Mouse (Mus musculus) embryonic facial prominence, embryonic 10.5 days (tissue): ENCODE results near the gene Gm10277. TPM values are rescaled to one million over a fixed set of nuclear protein-coding genes. Genes with fewer than 3 reads are reported as not detected.
"Not testable (repeated sequence)": the region's sequence is repeated elsewhere in the genome, so short reads cannot be mapped to it uniquely, and the experiment has no call there.

Experiments used
- DNase-seq: peaks from one replicate; pipeline ENCODE4 v3.0.0-alpha.2; 2017; ENCODE audit warnings: low spot score
- H3K27ac ChIP-seq: fragments of 300-500 bp; sonication (generic); replicated peaks from 2 replicates; pipeline ENCODE4 v1.5.1; 2016; ENCODE audit warnings: mild to moderate bottlenecking
- H3K27me3 ChIP-seq: fragments of 300-500 bp; sonication (generic); replicated peaks from 2 replicates; pipeline ENCODE4 v1.6.1; 2016; ENCODE audit warnings: low read depth, mild to moderate bottlenecking; ENCODE audit not compliant: poor library complexity, severe bottlenecking
- H3K36me3 ChIP-seq: fragments of 300-500 bp; sonication (generic); replicated peaks from 2 replicates; pipeline ENCODE4 v1.6.1; 2016; ENCODE audit warnings: mild to moderate bottlenecking, moderate library complexity
- H3K4me1 ChIP-seq: fragments of 300-500 bp; sonication (generic); 2 replicates; pipeline ENCODE4 v1.6.1; 2016
- H3K4me3 ChIP-seq: fragments of 300-500 bp; sonication (generic); 2 replicates; pipeline ENCODE4 v1.5.1; 2016; ENCODE audit warnings: mild to moderate bottlenecking, moderate library complexity
- H3K9me3 ChIP-seq: fragments of 300-500 bp; sonication (generic); 2 replicates; pipeline ENCODE4 v1.6.1; 2016; ENCODE audit warnings: mild to moderate bottlenecking
- WGBS: fragments of 180-500 bp; shearing (Covaris S2); methylation state at CpG from one replicate; pipeline ENCODE4 v1.1.7; 2016; 5-methylcytosine and 5-hydroxymethylcytosine counted together
- polyA plus RNA-seq: library from polyadenylated mRNA; unstranded; fragments of >200 nt; fragmentation: Nextera tagmentation; extraction: Ambion mirVana; gene quantifications from 2 replicates; pipeline ENCODE4 v1.2.1, GENCODE M21; 2016

The Gm10277 gene
- polyA plus RNA-seq, 1 experiment from 2014 or later, result 1.6 TPM

- peak overlapping the region; percentile 93; the same call in 1 of the 2 replicates for H3K27ac ChIP-seq
- H3K4me1 ChIP-seq, result peaks cover 49% of the 10 kb centered on the region
- H3K36me3 ChIP-seq, result no peaks in the 10 kb centered on the region
- peak overlapping the region; percentile 96 for H3K4me3 ChIP-seq
- DNase-seq, result no peak
- peaks cover 26% of the 10 kb centered on the region for H3K27me3 ChIP-seq
- H3K9me3 ChIP-seq, result no peaks in the 10 kb centered on the region
- WGBS, result 46% methylated on average over 9 of the region's 9 CpGs
Observed at GRCm38 (mm10) chr11:77764694-77765458, 22.7 kb downstream of the Gm10277 start.

- Histone ChIP-seq H3K27ac (peak overlapping the region; percentile 93), H3K27me3 (peaks cover 26% of the 10 kb centered on the region), H3K9me3 (no peaks in the 10 kb centered on the region), H3K36me3 (no peaks in the 10 kb centered on the region), H3K4me3 (peak overlapping the region; percentile 96), H3K4me1 (peaks cover 49% of the 10 kb centered on the region)
- 5% methylated on average over 26 of the region's 26 CpGs for WGBS
- DNase-seq, result peak; percentile 77
Observed at GRCm38 (mm10) chr11:77763673-77764340, 23.7 kb downstream of the Gm10277 start.

- Histone ChIP-seq H3K36me3 (no peaks in the 10 kb centered on the region), H3K27ac (peak within 1 kb of the TSS; percentile 93), H3K9me3 (no peaks in the 10 kb centered on the region), H3K27me3 (peaks cover 26% of the 10 kb centered on the region), H3K4me1 (peaks cover 55% of the 10 kb centered on the region), H3K4me3 (peak within 1 kb of the TSS; percentile 96)
- WGBS, result 2% methylated on average over 79 of the region's 79 CpGs
- peak; percentile 91 for DNase-seq
Observed at GRCm38 (mm10) chr11:77762783-77763672, 24.5 kb downstream of the Gm10277 start, which contains the start of gene Myo18a. Gene Myo18a, plus strand, starts transcription at chr11:77763246.

DNA sequence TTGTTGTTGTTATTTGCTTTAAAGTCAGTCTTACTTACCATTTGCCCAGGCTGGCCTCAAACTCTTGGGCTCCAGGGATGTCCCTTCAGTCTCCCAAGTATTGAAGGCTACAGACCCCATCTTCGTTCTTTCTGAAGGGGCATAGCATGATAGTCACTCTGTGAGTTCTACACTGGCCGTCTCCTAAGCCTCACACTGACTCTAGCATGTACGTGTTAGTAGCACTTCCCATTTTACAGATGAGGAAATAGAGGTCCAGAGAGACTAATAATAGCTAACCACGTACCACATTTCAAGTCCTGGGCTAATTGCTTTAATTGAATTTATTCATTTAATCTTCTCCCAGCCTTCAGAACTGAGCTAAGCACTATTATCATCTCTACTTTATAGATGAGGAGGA is 27.5 kb downstream of the Gm10277 start:
- no peak for DNase-seq
- H3K36me3 ChIP-seq, result no peaks in the 10 kb centered on the region
- no peaks in the 10 kb centered on the region for H3K9me3 ChIP-seq
- peaks cover 30% of the 10 kb centered on the region for H3K4me1 ChIP-seq
- no peak overlapping the region for H3K27ac ChIP-seq
- H3K27me3 ChIP-seq, result peaks cover 19% of the 10 kb centered on the region; the same call in 1 of the 2 replicates
- H3K4me3 ChIP-seq, result no peak overlapping the region
- WGBS, result 89% methylated on average over 4 of the region's 4 CpGs

DNA sequence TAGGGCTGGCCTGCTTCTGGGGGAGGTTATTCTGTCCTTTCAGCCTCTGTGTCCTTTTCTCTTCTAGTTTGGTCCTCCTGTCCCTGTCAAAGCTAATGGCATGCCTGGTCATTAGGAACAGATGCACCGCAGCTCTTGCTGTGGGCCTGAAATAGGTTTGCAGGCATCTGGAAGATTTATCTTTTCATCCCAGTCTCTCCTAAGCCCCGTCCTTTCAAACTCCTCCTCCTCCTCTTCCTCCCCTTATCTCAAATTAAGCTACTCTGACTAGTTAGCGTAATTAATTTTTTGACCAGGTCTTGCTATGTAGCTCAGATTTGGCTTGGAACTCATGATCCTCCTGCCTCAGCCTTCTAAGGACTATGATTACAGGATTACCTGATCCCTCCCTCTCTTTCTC is 34.1 kb downstream of the Gm10277 start:
- no peaks in the 10 kb centered on the region for H3K36me3 ChIP-seq
- no peak overlapping the region for H3K4me3 ChIP-seq
- DNase-seq, result no peak
- 79% methylated on average over 3 of the region's 3 CpGs for WGBS
- no peaks in the 10 kb centered on the region for H3K27me3 ChIP-seq
- H3K27ac ChIP-seq, result no peak overlapping the region
- no peaks in the 10 kb centered on the region for H3K9me3 ChIP-seq
- peaks cover 4% of the 10 kb centered on the region for H3K4me1 ChIP-seq

GRCm38 (mm10) chr11:77752525-77752924 is 35.0 kb downstream of the Gm10277 start:
- H3K36me3 ChIP-seq, result no peaks in the 10 kb centered on the region
- no peak overlapping the region for H3K27ac ChIP-seq
- H3K27me3 ChIP-seq, result no peaks in the 10 kb centered on the region
- H3K4me1 ChIP-seq, result no peaks in the 10 kb centered on the region
- no peaks in the 10 kb centered on the region for H3K9me3 ChIP-seq
- no peak for DNase-seq
- H3K4me3 ChIP-seq, result no peak overlapping the region
- WGBS, result 85% methylated on average over 5 of the region's 5 CpGs

DNA sequence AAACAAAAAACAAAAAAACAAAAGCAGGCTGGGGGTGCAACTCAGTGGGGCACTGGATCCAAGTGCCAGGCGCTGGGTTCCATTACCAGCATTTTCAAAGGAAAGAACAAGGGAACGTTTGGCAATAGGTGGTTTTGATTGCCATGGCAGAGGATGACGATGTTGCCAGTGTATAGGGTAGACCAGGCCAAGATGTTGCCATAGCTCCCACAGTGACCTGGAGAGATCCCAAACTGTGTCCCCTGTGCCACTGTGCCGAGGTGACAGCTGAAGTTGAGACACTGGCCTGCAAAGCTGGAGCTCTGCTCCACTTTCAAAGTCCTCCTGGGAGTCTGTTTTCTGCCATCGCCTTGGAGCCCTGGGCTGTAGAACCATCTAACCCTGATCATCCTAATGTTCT is 38.6 kb downstream of the Gm10277 start:
- WGBS, result 90% methylated on average over 5 of the region's 5 CpGs
- H3K4me3 ChIP-seq, result no peak overlapping the region
- H3K36me3 ChIP-seq, result no peaks in the 10 kb centered on the region
- DNase-seq, result no peak
- no peaks in the 10 kb centered on the region for H3K9me3 ChIP-seq
- H3K4me1 ChIP-seq, result no peaks in the 10 kb centered on the region
- no peaks in the 10 kb centered on the region for H3K27me3 ChIP-seq
- H3K27ac ChIP-seq, result no peak overlapping the region

DNA sequence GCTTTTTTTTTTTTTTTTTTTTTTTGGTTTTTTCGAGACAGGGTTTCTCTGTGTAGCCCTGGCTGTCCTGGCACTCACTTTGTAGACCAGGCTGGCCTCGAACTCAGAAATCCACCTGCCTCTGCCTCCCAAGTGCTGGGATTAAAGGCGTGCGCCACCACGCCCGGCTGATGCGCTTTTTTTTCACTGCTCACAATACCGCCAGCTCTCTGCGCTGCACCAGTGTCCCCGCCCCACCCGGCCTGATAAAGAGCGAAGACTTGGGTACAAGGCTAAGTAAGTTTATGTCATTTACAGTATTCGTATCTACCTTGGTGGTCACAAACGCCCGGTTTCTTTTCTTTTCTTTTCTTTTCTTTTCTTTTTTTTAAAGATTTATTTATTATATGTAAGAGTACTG is 40.4 kb downstream of the Gm10277 start:
- not testable (repeated sequence) for H3K4me3 ChIP-seq, H3K27me3 ChIP-seq, H3K36me3 ChIP-seq, H3K4me1 ChIP-seq, DNase-seq, H3K27ac ChIP-seq, H3K9me3 ChIP-seq
- WGBS, result 95% methylated on average over 14 of the region's 15 CpGs

DNA sequence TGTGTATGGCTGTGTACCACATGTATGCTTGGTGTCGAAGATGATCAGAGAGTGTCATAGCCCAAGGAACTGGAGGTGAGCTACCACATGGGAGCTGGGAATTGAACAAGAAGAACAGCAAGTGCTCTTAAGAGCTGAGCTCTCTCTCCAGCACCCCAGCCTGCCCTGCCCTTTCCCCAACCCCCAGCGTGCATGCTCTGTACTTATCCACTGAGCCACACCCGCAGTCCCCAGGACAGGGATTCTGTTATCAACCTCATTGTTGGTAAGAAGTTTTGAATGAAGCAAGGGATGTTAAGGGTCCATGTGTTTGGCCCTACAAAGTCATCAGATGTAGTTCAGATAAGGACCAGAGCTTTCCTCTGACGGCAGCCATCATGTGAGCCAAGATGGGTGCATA is 40.9 kb downstream of the Gm10277 start:
- Histone ChIP-seq H3K4me1 (no peaks in the 10 kb centered on the region), H3K27me3 (no peaks in the 10 kb centered on the region), H3K27ac (no peak overlapping the region), H3K4me3 (no peak overlapping the region), H3K36me3 (no peaks in the 10 kb centered on the region), H3K9me3 (no peaks in the 10 kb centered on the region)
- 87% methylated on average over 4 of the region's 4 CpGs for WGBS
- DNase-seq, result no peak

GRCm38 (mm10) chr11:77743966-77744365 is 43.6 kb downstream of the Gm10277 start:
- 37% methylated on average over 6 of the region's 6 CpGs for WGBS
- no peak overlapping the region for H3K4me3 ChIP-seq
- H3K27ac ChIP-seq, result no peak overlapping the region
- no peaks in the 10 kb centered on the region for H3K4me1 ChIP-seq
- no peaks in the 10 kb centered on the region for H3K27me3 ChIP-seq
- no peaks in the 10 kb centered on the region for H3K36me3 ChIP-seq
- no peaks in the 10 kb centered on the region for H3K9me3 ChIP-seq
- DNase-seq, result peak; percentile 14

DNA sequence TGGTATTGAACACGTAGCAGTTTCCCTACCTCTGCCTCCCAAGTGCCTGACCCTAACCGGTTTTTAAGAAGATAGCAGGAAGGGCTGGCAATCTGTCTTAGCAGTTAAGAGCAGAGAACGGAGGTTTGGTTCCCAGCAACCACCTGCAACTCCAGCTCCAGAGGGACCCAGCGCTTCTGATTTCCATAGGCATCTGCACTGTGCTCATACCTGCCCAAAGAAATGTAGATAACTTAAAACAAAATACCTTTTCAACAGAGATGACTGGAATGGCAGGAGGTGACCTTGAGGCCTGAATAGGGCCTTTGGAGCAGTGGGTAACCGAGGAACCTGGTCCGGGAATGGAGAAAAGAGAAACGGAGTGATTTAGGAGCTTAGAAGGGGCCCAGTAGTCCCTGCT is 49.0 kb downstream of the Gm10277 start:
- H3K4me3 ChIP-seq, result no peak overlapping the region

DNA sequence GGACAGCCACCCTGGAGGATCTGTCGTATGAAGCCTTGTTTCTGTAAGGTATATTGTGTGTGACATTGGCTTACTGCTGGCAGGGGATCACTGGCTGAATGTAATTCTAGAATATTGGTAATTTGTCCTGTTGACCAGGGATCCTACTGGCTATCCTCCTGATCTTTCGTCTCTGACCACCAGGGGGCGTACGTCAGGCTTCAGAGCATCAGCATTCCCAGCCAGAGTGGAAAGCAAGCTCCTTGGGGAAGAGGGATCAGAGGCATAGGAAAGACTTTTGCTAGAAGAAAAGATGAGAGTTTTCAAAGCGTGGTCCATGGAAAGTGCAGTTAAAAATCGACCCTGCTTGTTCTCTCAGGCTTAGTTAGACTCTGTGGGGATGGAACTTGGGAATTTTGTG is 50.3 kb downstream of the Gm10277 start:
- DNase-seq, result peak; percentile 88
- no peak overlapping the region for H3K27ac ChIP-seq
- H3K9me3 ChIP-seq, result no peaks in the 10 kb centered on the region
- WGBS, result under 1% methylated on average over 6 of the region's 6 CpGs
- H3K4me3 ChIP-seq, result no peak overlapping the region
- H3K36me3 ChIP-seq, result no peaks in the 10 kb centered on the region
- no peaks in the 10 kb centered on the region for H3K4me1 ChIP-seq
- no peaks in the 10 kb centered on the region for H3K27me3 ChIP-seq

More for the DNA sequence above, 49.0 kb downstream of the Gm10277 start:
- Histone ChIP-seq H3K9me3 (no peaks in the 10 kb centered on the region), H3K27ac (no peak overlapping the region), H3K36me3 (no peaks in the 10 kb centered on the region), H3K27me3 (no peaks in the 10 kb centered on the region), H3K4me1 (no peaks in the 10 kb centered on the region)
- DNase-seq, result no peak
- 47% methylated on average over 7 of the region's 7 CpGs for WGBS
